In the genomic region with DNA sequence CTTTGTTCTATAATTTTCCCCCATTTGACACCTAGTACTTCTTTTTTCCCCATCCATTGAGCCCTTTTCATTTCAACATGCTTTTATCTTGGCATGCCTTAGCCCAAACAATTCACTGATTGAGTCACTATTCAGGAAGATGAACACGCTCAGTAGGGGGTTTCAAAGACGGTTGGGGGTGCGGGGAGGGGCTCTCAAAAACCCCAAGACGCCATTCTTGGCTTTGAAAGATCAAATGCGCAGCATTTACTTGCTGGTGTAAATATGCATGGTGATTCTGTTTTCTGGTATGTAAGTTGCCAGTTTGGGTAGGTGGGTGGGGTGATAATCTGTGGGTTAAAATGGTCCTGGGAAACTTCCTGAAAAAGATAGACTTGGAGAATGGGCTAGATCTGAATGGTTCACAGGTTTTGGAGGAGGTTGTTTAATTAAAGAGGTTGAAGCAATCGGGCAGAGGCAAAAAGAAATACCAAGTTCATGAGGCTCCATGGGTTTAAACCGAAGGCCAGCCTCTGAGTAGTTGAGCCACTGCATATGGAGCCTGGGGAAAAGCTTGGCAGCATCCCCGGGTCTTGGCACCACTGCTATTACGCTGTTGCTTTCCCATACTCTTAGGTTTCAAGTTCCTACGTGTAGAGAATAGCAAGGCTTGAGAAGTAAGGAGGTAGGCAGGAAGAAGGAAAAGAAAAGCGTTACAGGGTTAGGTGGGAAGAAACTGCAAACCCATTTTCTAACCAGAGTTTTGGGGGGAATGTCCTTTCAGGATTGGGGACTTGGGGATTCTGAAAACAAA, we compare ENCODE assay signal across 8 mouse cellular contexts. TPM values are rescaled to one million over a fixed set of nuclear protein-coding genes. Genes with fewer than 3 reads are reported as not detected.
A peak's percentile ranks its signal among the peaks of the same experiment; 100 is the strongest.
DNase-seq lines count a peak whose midpoint lies in the region; ATAC-seq and TF ChIP-seq lines count a peak whose summit lies in the region.

No protein-coding gene starts in this region.

- H3K4me2 ChIP-seq in kidney, embryonic 16.5 days (replicated peaks; ENCODE audit: low read depth, low read length) = peak overlapping the region; percentile 65

- H3K4me3 ChIP-seq in kidney, embryonic 16.5 days (ENCODE audit: low read length) = peak overlapping the region; percentile 63
- peak overlapping the region; percentile 91 to 92 for H3K4me3 ChIP-seq in MEL (ENCODE audit: control insufficient read depth in 1 of 2, insufficient read depth in 1 of 2, low read depth in 2 of 2, low read length in 2 of 2)
- peak overlapping the region; percentile 76 for H3K4me3 ChIP-seq in embryonic facial prominence, embryonic 10.5 days
- H3K4me3 ChIP-seq in hindbrain, embryonic 10.5 days = peak overlapping the region; percentile 70

- DNase-seq in kidney, postnatal 14 days = no peak
- DNase-seq in MEL (ENCODE audit: low read depth, low spot score) = peak; percentile 31
- DNase-seq in embryonic facial prominence, embryonic 10.5 days (ENCODE audit: low spot score) = no peak
- DNase-seq in hindbrain, embryonic 10.5 days (ENCODE audit: low spot score) = no peak
- DNase-seq in lung, postnatal 14 days = peak; percentile 3
- no peak for DNase-seq in urinary bladder, postnatal 10 days (ENCODE audit: low spot score)

- H3K36me3 ChIP-seq in kidney, embryonic 16.5 days (ENCODE audit: insufficient read depth, low read length) = no peaks in the 10 kb centered on the region
- peaks cover 13 to 37% of the 10 kb centered on the region in 2 experiments for H3K36me3 ChIP-seq in MEL (ENCODE audit: control insufficient read depth in 1 of 2, insufficient read depth in 2 of 2, low read length in 2 of 2)
- H3K36me3 ChIP-seq in embryonic facial prominence, embryonic 10.5 days (replicated peaks) = 0 out of 2 replicates have a peak, but pooled peaks cover 6% of the 10 kb centered on the region
- H3K36me3 ChIP-seq in hindbrain, embryonic 10.5 days = no peaks in the 10 kb centered on the region

- TF ChIP-seq RAD21 in MEL (IDR thresholded peaks at IDR 0.05; ENCODE audit: low read depth, low read length) = no peak

- TF ChIP-seq EP300 in MEL (IDR thresholded peaks at IDR 0.05; ENCODE audit: low read depth in 1 of 2, low read length in 2 of 2) = no peak

- H3K27ac ChIP-seq in kidney, embryonic 16.5 days (ENCODE audit: low read length) = no peak overlapping the region
- H3K27ac ChIP-seq in MEL (ENCODE audit: control insufficient read depth, low read depth, low read length) = peak overlapping the region; percentile 84; the same call in 1 of the 2 replicates
- no peak overlapping the region for H3K27ac ChIP-seq in embryonic facial prominence, embryonic 10.5 days (replicated peaks)
- no peak overlapping the region for H3K27ac ChIP-seq in hindbrain, embryonic 10.5 days

- H3K9ac ChIP-seq in kidney, embryonic 16.5 days (replicated peaks; ENCODE audit: low read length) = no peak overlapping the region
- peak overlapping the region; percentile 95 for H3K9ac ChIP-seq in MEL (ENCODE audit: control insufficient read depth, low read depth, low read length, poor library complexity, severe bottlenecking)

- H3K79me2 ChIP-seq in MEL (ENCODE audit: control insufficient read depth, insufficient read depth, low read length, poor library complexity) = peaks cover 48% of the 10 kb centered on the region

- peaks cover 7% of the 10 kb centered on the region; the same call in 1 of the 2 replicates for H3K27me3 ChIP-seq in kidney, embryonic 16.5 days (ENCODE audit: insufficient read depth, low read length)
- no peaks in the 10 kb centered on the region for H3K27me3 ChIP-seq in MEL (ENCODE audit: control insufficient read depth in 1 of 2, insufficient read depth in 2 of 2, low read length in 2 of 2)
- peaks cover 73% of the 10 kb centered on the region for H3K27me3 ChIP-seq in embryonic facial prominence, embryonic 10.5 days (replicated peaks; ENCODE audit: low read depth, poor library complexity, severe bottlenecking)
- peaks cover 26% of the 10 kb centered on the region for H3K27me3 ChIP-seq in hindbrain, embryonic 10.5 days (ENCODE audit: insufficient read depth, poor library complexity, severe bottlenecking)

- H3K9me3 ChIP-seq in kidney, embryonic 16.5 days (ENCODE audit: low read length) = no peaks in the 10 kb centered on the region
- no peaks in the 10 kb centered on the region for H3K9me3 ChIP-seq in MEL (replicated peaks; ENCODE audit: insufficient read depth, low read length)
- no peaks in the 10 kb centered on the region for H3K9me3 ChIP-seq in embryonic facial prominence, embryonic 10.5 days
- no peaks in the 10 kb centered on the region for H3K9me3 ChIP-seq in hindbrain, embryonic 10.5 days

- no peak for ATAC-seq in kidney, embryonic 16.5 days (ENCODE audit: low FRiP score, low TSS enrichment)
- ATAC-seq in activated CD4-positive, CD25-positive, alpha-beta regulatory T cell, adult 4 months = no peak

- no peak for TF ChIP-seq CTCF in MEL (IDR thresholded peaks at IDR 0.05 in 2 of 3, conservative IDR thresholded peaks at IDR 0.05 in 1 of 3; ENCODE audit: control insufficient read depth in 1 of 3, insufficient read depth in 1 of 3, low read depth in 2 of 3, low read length in 3 of 3, poor library complexity in 1 of 3, severe bottlenecking in 1 of 3)

- no peak for TF ChIP-seq POLR2A in MEL (IDR thresholded peaks at IDR 0.05; ENCODE audit: control insufficient read depth in 1 of 2, insufficient read depth in 1 of 2, low read depth in 1 of 2, low read length in 2 of 2, poor library complexity in 1 of 2)

- 33% methylated on average over 11 of the region's 11 CpGs for WGBS in kidney, embryonic 16.5 days
- WGBS in embryonic facial prominence, embryonic 10.5 days = 39% methylated on average over 11 of the region's 11 CpGs
- 36% methylated on average over 11 of the region's 11 CpGs for WGBS in hindbrain, embryonic 10.5 days

- H3K4me1 ChIP-seq in kidney, embryonic 16.5 days (ENCODE audit: insufficient read depth, low read length) = peaks cover 10% of the 10 kb centered on the region; the same call in 1 of the 2 replicates
- H3K4me1 ChIP-seq in MEL (ENCODE audit: control insufficient read depth in 1 of 2, insufficient read depth in 2 of 2, low read length in 2 of 2) = peaks cover 2 to 16% of the 10 kb centered on the region in 2 experiments
- H3K4me1 ChIP-seq in embryonic facial prominence, embryonic 10.5 days = peaks cover 13% of the 10 kb centered on the region; the same call in 1 of the 2 replicates
- H3K4me1 ChIP-seq in hindbrain, embryonic 10.5 days (replicated peaks) = peaks cover 13% of the 10 kb centered on the region

TF ChIP-seq in MEL, 35 proteins besides CTCF, POLR2A, EP300 and RAD21:
- TF ChIP-seq ELF1 (IDR thresholded peaks at IDR 0.05; ENCODE audit: low read depth, low read length) (no peak), CHD1 (IDR thresholded peaks at IDR 0.05; ENCODE audit: low read depth, low read length) (peak; percentile 27; the same call in 1 of the 2 replicates)

RNA-seq across cellular contexts. Expression of gene Fam120c, which starts 1.6 kb away (rescaled TPM):
- 4.0 and 5.3 TPM in 2 replicates for polyA plus RNA-seq in kidney, embryonic 16.5 days (2015; fragmentation: Nextera tagmentation; extraction: Ambion mirVana)
- 7.6 TPM in 2 replicates for total RNA-seq in MEL (2012; rRNA removed)
- 10 to 100 TPM; 12.5 to 35.3 TPM for polyA plus RNA-seq in MEL (2012; ENCODE audit: insufficient read depth in 1 of 2, insufficient read length in 2 of 2, low read depth in 1 of 2, low replicate concordance in 2 of 2, missing spikeins in 1 of 2)
- polyA plus RNA-seq in embryonic facial prominence, embryonic 10.5 days (2016; fragmentation: Nextera tagmentation; extraction: Ambion mirVana) = 2.7 and 2.8 TPM in 2 replicates
- 2.6 and 2.8 TPM in 2 replicates for polyA plus RNA-seq in hindbrain, embryonic 10.5 days (2016; fragmentation: Nextera tagmentation; extraction: Ambion mirVana)
- 1 to 10 TPM; 1.6 to 1.7 TPM for polyA plus RNA-seq in activated CD4-positive, CD25-positive, alpha-beta regulatory T cell, adult 4 months (2017; shearing (Covaris generic))

Comparison
In these comparisons a context has a peak if more than half of its experiments do, and no peak if none do; other contexts are left out.
1. DNase-seq: peak in MEL (single experiment) and lung, postnatal 14 days (single experiment); none in kidney, postnatal 14 days (single experiment), embryonic facial prominence, embryonic 10.5 days (single experiment), hindbrain, embryonic 10.5 days (single experiment) and urinary bladder, postnatal 10 days (single experiment).
2. Peak in every context shown above with its lines, with median percentiles within 50 percentile points of each other: H3K4me3 ChIP-seq.